Mouse (Mus musculus): ENCODE results near the gene Dnpep. TPM values are rescaled to one million over a fixed set of nuclear protein-coding genes. Genes with fewer than 3 reads are reported as not detected.

The Dnpep gene
- polyA plus RNA-seq, 1 experiment from 2014 or later = 146 TPM

DNA sequence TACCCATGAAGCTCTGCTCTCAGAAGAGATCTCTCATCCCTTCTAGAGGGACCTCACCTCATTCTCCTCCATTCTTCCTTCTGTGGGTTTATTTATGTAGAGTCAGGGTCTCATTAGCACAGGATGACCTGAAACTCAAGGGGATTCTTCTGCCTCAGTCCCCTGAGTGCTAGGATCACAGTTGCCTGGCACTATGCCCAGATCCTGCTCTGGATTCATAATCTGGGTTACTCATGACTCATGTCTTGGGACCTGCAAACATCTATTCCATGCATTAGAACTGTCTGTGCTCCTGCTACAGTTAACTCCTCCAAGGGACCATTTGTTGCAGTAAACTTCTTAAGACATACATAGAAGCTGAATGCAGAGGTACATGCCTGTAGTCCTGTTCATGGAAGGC is 56.5 kb downstream of the Dnpep start:
- no peaks in the 10 kb centered on the region for H3K36me3 ChIP-seq (ENCODE audit: control insufficient read depth, insufficient read depth)
- H3K9ac ChIP-seq (replicated peaks; ENCODE audit: low read depth, low read length) = no peak overlapping the region
- no peak overlapping the region for H3K27ac ChIP-seq (ENCODE audit: low read length)
- ATAC-seq = no peak
- H3K4me3 ChIP-seq (replicated peaks; ENCODE audit: low read length) = no peak overlapping the region
- H3K4me1 ChIP-seq (replicated peaks; ENCODE audit: control insufficient read depth, insufficient read depth, low read length) = peaks cover 12% of the 10 kb centered on the region
- H3K4me2 ChIP-seq (ENCODE audit: low read length) = no peak overlapping the region
- no peaks in the 10 kb centered on the region for H3K9me3 ChIP-seq (ENCODE audit: control insufficient read depth, low read length)
- peaks cover 40% of the 10 kb centered on the region for H3K27me3 ChIP-seq (replicated peaks; ENCODE audit: control insufficient read depth, insufficient read depth, low read length)

Other genes with a start within 250 kb of the Dnpep start
- gene Nhej1, start 192.8 kb downstream of the Dnpep start, polyA plus RNA-seq (2015; fragmentation: Nextera tagmentation; extraction: Ambion mirVana) = 6.6 and 8.2 TPM in 2 replicates
- gene Slc23a3, start 184.1 kb downstream of the Dnpep start, polyA plus RNA-seq (2015; fragmentation: Nextera tagmentation; extraction: Ambion mirVana) = not detected in 2 replicates
- 57.1 and 58.5 TPM in 2 replicates for gene Cnppd1, start 175.3 kb downstream of the Dnpep start, polyA plus RNA-seq (2015; fragmentation: Nextera tagmentation; extraction: Ambion mirVana)
- gene Retreg2, start 175.2 kb downstream of the Dnpep start, polyA plus RNA-seq (2015; fragmentation: Nextera tagmentation; extraction: Ambion mirVana) = 91.9 and 102 TPM in 2 replicates
- 41.9 and 47.2 TPM in 2 replicates for gene Zfand2b, start 149.3 kb downstream of the Dnpep start, polyA plus RNA-seq (2015; fragmentation: Nextera tagmentation; extraction: Ambion mirVana)
- 44.0 and 51.9 TPM in 2 replicates for gene Abcb6, start 137.6 kb downstream of the Dnpep start, polyA plus RNA-seq (2015; fragmentation: Nextera tagmentation; extraction: Ambion mirVana)
- 27.2 and 32.7 TPM in 2 replicates for gene Ankzf1, start 125.8 kb downstream of the Dnpep start, polyA plus RNA-seq (2015; fragmentation: Nextera tagmentation; extraction: Ambion mirVana)
- gene Atg9a, start 125.8 kb downstream of the Dnpep start, polyA plus RNA-seq (2015; fragmentation: Nextera tagmentation; extraction: Ambion mirVana) = 46.4 and 48.8 TPM in 2 replicates
- gene Glb1l, start 107.2 kb downstream of the Dnpep start, polyA plus RNA-seq (2015; fragmentation: Nextera tagmentation; extraction: Ambion mirVana) = 20.7 and 22.0 TPM in 2 replicates
- 130 and 151 TPM in 2 replicates for gene Stk16, start 107.2 kb downstream of the Dnpep start, polyA plus RNA-seq (2015; fragmentation: Nextera tagmentation; extraction: Ambion mirVana)
- 18.6 and 18.7 TPM in 2 replicates for gene Tuba4a, start 98.1 kb downstream of the Dnpep start, polyA plus RNA-seq (2015; fragmentation: Nextera tagmentation; extraction: Ambion mirVana)
- gene A630095N17Rik, start 85.9 kb downstream of the Dnpep start, polyA plus RNA-seq (2015; fragmentation: Nextera tagmentation; extraction: Ambion mirVana) = not detected in 2 replicates
- 51.5 and 59.3 TPM in 2 replicates for gene Dnajb2, start 81.6 kb downstream of the Dnpep start, polyA plus RNA-seq (2015; fragmentation: Nextera tagmentation; extraction: Ambion mirVana)
- gene Ptprn, start 53.5 kb downstream of the Dnpep start, polyA plus RNA-seq (2015; fragmentation: Nextera tagmentation; extraction: Ambion mirVana) = 6.1 and 10.7 TPM in 2 replicates
- gene Resp18, start 39.6 kb downstream of the Dnpep start, polyA plus RNA-seq (2015; fragmentation: Nextera tagmentation; extraction: Ambion mirVana) = 29.3 and 76.1 TPM in 2 replicates
- gene Des, start 42.3 kb upstream of the Dnpep start, polyA plus RNA-seq (2015; fragmentation: Nextera tagmentation; extraction: Ambion mirVana) = 1.2 and 1.5 TPM in 2 replicates
- gene Speg, start 57.3 kb upstream of the Dnpep start, polyA plus RNA-seq (2015; fragmentation: Nextera tagmentation; extraction: Ambion mirVana) = 10.7 and 12.9 TPM in 2 replicates
- gene Gmppa, start 117.9 kb upstream of the Dnpep start, polyA plus RNA-seq (2015; fragmentation: Nextera tagmentation; extraction: Ambion mirVana) = 86.4 and 93.1 TPM in 2 replicates
- 4.0 and 7.2 TPM in 2 replicates for gene Asic4, start 132.4 kb upstream of the Dnpep start, polyA plus RNA-seq (2015; fragmentation: Nextera tagmentation; extraction: Ambion mirVana)
- gene Chpf, start 161.3 kb upstream of the Dnpep start, polyA plus RNA-seq (2015; fragmentation: Nextera tagmentation; extraction: Ambion mirVana) = 28.1 and 29.2 TPM in 2 replicates
- 59.8 and 60.5 TPM in 2 replicates for gene Tmem198, start 161.5 kb upstream of the Dnpep start, polyA plus RNA-seq (2015; fragmentation: Nextera tagmentation; extraction: Ambion mirVana)
- gene Obsl1, start 188.5 kb upstream of the Dnpep start, polyA plus RNA-seq (2015; fragmentation: Nextera tagmentation; extraction: Ambion mirVana) = 19.6 and 21.6 TPM in 2 replicates
- 13.7 and 18.1 TPM in 2 replicates for gene Inha, start 189.1 kb upstream of the Dnpep start, polyA plus RNA-seq (2015; fragmentation: Nextera tagmentation; extraction: Ambion mirVana)
- 16.7 and 22.4 TPM in 2 replicates for gene Stk11ip, start 203.5 kb upstream of the Dnpep start, polyA plus RNA-seq (2015; fragmentation: Nextera tagmentation; extraction: Ambion mirVana)
- 37.4 and 50.4 TPM in 2 replicates for gene Slc4a3, start 228.3 kb upstream of the Dnpep start, polyA plus RNA-seq (2015; fragmentation: Nextera tagmentation; extraction: Ambion mirVana)